Mouse (Mus musculus) neural tube, embryonic 15.5 days (tissue): Measurements from ENCODE around the gene Pla2g3. TPM values are rescaled to one million over a fixed set of nuclear protein-coding genes. Genes with fewer than 3 reads are reported as not detected.

Source experiments
- ATAC-seq: fragments of 200-750 bp; cut with Nextera tagmentation; 2 replicates; pipeline ENCODE4 v1.8.0; 2017; ENCODE audit warnings: mild to moderate bottlenecking, moderate TSS enrichment, moderate library complexity; ENCODE audit not compliant: low FRiP score
- H3K27ac ChIP-seq: fragments of 300-500 bp; sonication (generic); replicated peaks from 2 replicates; pipeline ENCODE4 v1.5.1; 2015; ENCODE audit warnings: mild to moderate bottlenecking, inconsistent platforms
- H3K27me3 ChIP-seq: fragments of 300-500 bp; sonication (generic); replicated peaks from 2 replicates; pipeline ENCODE4 v1.6.1; 2015; ENCODE audit warnings: inconsistent platforms
- H3K36me3 ChIP-seq: fragments of 300-500 bp; sonication (generic); 2 replicates; pipeline ENCODE4 v1.6.1; 2015; ENCODE audit warnings: inconsistent platforms
- H3K4me1 ChIP-seq: fragments of 300-500 bp; sonication (generic); 2 replicates; pipeline ENCODE4 v1.6.1; 2015; ENCODE audit warnings: inconsistent platforms
- H3K4me2 ChIP-seq: fragments of 300-500 bp; sonication (generic); 2 replicates; pipeline ENCODE4 v1.6.1; 2015; ENCODE audit warnings: inconsistent platforms, mild to moderate bottlenecking, moderate library complexity
- H3K4me3 ChIP-seq: fragments of 300-500 bp; sonication (generic); replicated peaks from 2 replicates; pipeline ENCODE4 v1.5.1; 2015; ENCODE audit warnings: mild to moderate bottlenecking, inconsistent platforms
- H3K9ac ChIP-seq: fragments of 300-500 bp; sonication (generic); replicated peaks from 2 replicates; pipeline ENCODE4 v1.6.1; 2015; ENCODE audit warnings: mild to moderate bottlenecking, inconsistent platforms
- H3K9me3 ChIP-seq: fragments of 300-500 bp; sonication (generic); replicated peaks from 2 replicates; pipeline ENCODE4 v1.6.1; 2016; ENCODE audit warnings: inconsistent platforms
- WGBS: fragments of 180-500 bp; shearing (Covaris S2); methylation state at CpG from one replicate; pipeline ENCODE4 v1.1.7; 2015; ENCODE audit warnings: mixed read lengths; 5-methylcytosine and 5-hydroxymethylcytosine counted together
- polyA plus RNA-seq: library from polyadenylated mRNA; unstranded; fragments of >200 nt; fragmentation: Nextera tagmentation; extraction: Ambion mirVana; gene quantifications from 2 replicates; pipeline ENCODE4 v1.2.1, GENCODE M21; 2015

Pla2g3 gene
- 2.4 and 3.7 TPM in 2 replicates for polyA plus RNA-seq

DNA sequence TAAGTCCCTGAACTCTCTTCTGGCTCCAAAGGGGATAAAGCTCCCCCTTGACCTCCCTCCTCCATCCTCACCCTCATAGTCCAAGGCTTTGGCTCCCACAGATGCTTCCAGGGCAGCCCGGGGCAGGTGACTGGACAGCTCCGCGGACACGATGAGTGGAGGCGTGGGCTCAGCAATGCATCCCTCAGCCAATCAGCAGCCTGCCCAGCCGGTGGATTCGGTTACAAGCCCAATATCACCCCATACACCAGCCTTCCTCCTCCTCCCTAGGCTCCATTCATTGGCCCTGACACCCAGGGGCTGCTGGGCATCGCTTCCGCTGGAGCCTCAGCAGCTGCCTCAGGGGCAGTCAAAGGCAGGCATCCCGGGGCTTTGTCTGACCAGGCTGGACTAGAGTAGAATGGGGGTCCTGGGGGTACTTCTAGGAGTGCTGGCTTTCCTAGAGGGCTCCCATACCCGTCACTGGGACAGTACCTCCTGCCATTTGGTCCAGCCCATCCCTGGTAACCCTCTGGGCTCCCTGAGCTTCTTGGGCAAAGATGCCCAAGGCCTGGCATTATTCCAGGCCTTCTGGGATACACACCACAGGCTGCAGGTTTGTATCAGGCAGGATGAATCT, at the start of gene Pla2g3:
TSS of gene Pla2g3 (plus strand) at position 333 of the 619 bp plus-strand sequence.
- 20% methylated on average over 11 of the region's 11 CpGs for WGBS
- H3K9ac ChIP-seq = no peak within 1 kb of the TSS
- H3K4me1 ChIP-seq = peaks cover 15% of the 10 kb centered on the region
- H3K4me3 ChIP-seq = no peak within 1 kb of the TSS
- H3K4me2 ChIP-seq = no peak within 1 kb of the TSS; the same call in 1 of the 2 replicates
- H3K27me3 ChIP-seq = no peaks in the 10 kb centered on the region
- no peaks in the 10 kb centered on the region for H3K9me3 ChIP-seq
- H3K27ac ChIP-seq = no peak within 1 kb of the TSS
- ATAC-seq = no peak
- no peaks in the 10 kb centered on the region for H3K36me3 ChIP-seq

DNA sequence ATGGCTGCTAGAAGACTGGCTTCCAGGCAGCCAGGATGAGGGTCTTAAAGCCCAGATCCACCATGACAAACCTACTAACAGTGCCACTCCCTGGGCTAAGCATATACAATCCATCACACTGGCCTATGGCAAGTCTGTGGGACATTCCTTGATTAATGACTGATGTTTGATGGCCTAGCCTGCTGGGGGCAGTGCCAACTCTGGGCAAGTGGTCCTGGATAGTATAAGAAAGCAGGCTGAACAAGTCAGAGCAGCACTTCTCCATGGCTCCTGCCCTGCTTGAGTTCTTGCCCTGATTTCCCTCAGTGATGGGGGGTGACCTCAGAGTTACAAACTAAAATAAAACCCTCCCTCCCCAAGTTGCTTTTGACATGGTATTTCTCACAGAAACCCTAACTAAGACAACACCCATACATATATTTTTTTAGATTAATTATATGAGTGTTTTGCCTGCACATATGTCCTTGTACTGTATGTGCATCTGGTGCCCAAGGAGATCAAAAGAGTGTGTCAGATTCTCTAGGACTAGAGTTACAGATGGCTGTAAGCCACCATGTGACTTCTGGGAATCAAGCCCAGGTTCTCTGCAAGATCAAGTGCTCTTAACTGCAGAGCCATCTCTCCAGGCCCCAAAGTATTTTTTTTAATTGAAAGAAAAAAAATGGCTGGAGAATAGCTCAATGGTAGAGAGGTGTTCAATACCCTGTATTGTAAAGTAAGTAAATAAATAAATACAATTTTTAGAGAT, 46.2 kb upstream of the Pla2g3 start:
- Histone ChIP-seq H3K27ac (no peak overlapping the region; the same call in 1 of the 2 replicates), H3K27me3 (no peaks in the 10 kb centered on the region), H3K4me2 (no peak overlapping the region), H3K4me3 (no peak overlapping the region), H3K9me3 (no peaks in the 10 kb centered on the region), H3K4me1 (peaks cover 4% of the 10 kb centered on the region), H3K36me3 (no peaks in the 10 kb centered on the region), H3K9ac (no peak overlapping the region)
- 0 out of 2 replicates have a peak, but pooled peaks have one; percentile 41 for ATAC-seq

DNA sequence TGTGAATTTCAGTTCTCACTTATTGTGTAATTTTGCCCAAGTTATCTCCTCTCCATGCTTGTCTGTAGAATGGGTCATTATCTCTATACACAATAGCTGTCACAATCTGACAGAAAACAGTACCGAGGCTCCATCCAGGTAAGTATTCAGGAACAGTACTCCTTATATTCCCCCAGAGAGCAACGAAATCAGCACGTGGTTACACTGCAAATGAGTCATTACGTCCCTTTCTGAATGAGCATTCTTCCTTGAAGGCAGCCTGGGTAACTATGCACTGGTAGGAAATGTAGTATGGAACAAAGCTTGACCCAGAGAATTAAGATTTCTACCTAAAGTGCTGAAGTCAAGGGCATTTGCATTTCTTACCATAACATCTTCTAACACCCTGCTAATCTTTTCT, 45.4 kb upstream of the Pla2g3 start:
- Histone ChIP-seq H3K4me2 (no peak overlapping the region), H3K36me3 (no peaks in the 10 kb centered on the region), H3K27ac (no peak overlapping the region), H3K27me3 (no peaks in the 10 kb centered on the region), H3K4me1 (peaks cover 4% of the 10 kb centered on the region), H3K4me3 (no peak overlapping the region), H3K9ac (no peak overlapping the region), H3K9me3 (no peaks in the 10 kb centered on the region)
- 57% methylated on average over 4 of the region's 4 CpGs for WGBS
- no peak for ATAC-seq

DNA sequence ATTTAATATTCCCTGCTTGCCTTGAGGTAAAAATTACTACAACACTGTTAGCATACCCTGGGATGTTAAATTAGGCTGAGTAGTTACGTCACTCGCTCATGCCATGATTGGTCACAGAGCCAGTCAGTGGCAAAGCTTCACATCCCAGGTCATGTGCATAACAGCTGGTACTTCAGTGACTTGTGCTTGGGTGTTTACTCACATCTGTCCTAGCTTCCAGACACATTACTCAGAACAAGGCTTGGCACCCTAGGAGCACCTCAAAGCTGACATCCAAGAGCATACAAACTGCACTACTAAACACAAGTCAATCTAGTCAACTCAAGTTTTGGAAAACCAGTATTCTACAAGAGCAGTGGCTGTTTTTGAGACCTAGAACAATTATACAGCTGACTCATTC, 45.0 kb upstream of the Pla2g3 start:
- peaks cover 4% of the 10 kb centered on the region for H3K4me1 ChIP-seq
- no peak overlapping the region for H3K4me3 ChIP-seq
- WGBS = 87% methylated on average over 2 of the region's 2 CpGs

DNA sequence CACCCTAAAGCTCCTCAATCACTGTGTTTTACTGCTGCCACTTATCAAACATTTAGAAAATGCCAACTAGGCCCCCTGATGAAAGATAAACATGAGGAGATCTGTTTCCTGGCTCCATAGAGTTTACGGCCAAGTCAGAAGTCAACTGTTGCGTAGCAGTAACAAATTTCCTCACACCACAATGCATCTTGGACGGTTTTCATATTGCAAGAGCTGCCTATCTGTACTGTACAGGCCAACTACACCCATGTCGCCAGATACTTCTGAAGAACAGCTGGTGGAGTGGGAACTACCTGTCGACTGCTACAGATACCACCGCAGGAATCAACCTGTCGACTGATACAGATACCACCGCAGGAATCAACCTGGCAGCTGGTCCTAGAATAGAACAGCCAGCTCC, 43.2 kb upstream of the Pla2g3 start:
- WGBS = 89% methylated on average over 8 of the region's 8 CpGs
- ATAC-seq = no peak
- Histone ChIP-seq H3K4me3 (no peak overlapping the region), H3K9ac (no peak overlapping the region), H3K27ac (no peak overlapping the region), H3K9me3 (no peaks in the 10 kb centered on the region), H3K4me1 (peaks cover 4% of the 10 kb centered on the region), H3K36me3 (no peaks in the 10 kb centered on the region), H3K27me3 (no peaks in the 10 kb centered on the region), H3K4me2 (no peak overlapping the region)

More for the DNA sequence above, 45.0 kb upstream of the Pla2g3 start:
- H3K27ac ChIP-seq = no peak overlapping the region
- H3K4me2 ChIP-seq = no peak overlapping the region
- no peak overlapping the region for H3K9ac ChIP-seq
- no peaks in the 10 kb centered on the region for H3K27me3 ChIP-seq
- H3K9me3 ChIP-seq = no peaks in the 10 kb centered on the region
- ATAC-seq = no peak
- H3K36me3 ChIP-seq = no peaks in the 10 kb centered on the region

DNA sequence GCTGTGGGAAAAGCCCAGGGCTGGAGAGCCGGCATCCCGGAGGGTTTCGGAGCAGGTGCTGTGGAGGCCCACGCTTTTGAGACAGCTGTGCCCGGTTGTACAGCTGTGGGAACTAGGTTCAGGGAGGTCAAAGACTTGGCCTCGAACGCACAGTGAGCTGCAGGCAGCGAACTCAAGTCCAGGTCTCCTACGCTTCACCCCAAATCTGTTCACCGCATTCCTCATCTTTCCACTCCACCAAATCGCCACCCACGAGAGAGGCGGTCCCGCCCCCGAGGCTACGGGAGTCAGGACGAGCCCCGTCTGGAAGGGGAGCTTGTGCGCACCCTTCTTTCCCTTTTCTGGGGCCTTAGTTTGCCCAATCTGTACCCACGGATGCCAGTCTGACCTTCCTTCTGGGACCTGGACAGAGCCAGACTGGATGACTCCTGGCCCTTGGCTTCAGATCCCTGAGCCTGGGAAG, 36.4 kb upstream of the Pla2g3 start:
- Histone ChIP-seq H3K4me1 (peaks cover 28% of the 10 kb centered on the region), H3K9ac (peak overlapping the region; percentile 85), H3K27ac (peak overlapping the region; percentile 91), H3K27me3 (no peaks in the 10 kb centered on the region), H3K4me3 (peak overlapping the region; percentile 86), H3K36me3 (peaks cover 8% of the 10 kb centered on the region), H3K9me3 (no peaks in the 10 kb centered on the region), H3K4me2 (peak overlapping the region; percentile 85)
- ATAC-seq = peak; percentile 65
- WGBS = under 1% methylated on average over 20 of the region's 20 CpGs

DNA sequence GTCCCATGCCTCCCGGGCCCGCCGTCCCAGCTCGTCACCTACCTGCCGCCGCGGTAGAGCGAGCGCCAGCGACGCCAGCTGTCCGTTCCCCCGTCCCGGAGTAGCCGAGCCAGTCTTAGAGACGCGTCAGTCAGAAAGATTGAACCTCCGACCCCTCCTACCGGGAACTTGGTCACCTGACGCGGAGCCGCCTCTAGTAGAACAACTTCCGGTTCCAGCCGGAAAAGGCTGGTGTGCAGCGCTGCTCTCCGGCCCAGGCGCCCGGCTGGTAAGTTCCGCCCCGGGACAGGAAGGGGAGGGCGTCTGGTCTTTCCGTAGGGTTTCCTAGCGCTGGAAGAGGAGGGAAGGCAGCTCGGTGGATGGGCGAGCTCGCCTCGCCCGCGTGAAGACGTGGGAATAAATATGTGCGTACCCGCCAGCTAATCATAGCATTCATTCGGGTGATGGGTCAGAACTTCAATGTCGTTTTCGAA, 35.9 kb upstream of the Pla2g3 start, which contains the start of gene Rnf185:
TSS of gene Rnf185 (minus strand) at position 197 of the 473 bp plus-strand sequence.
- peak; percentile 95 for ATAC-seq
- peak within 1 kb of the TSS; percentile 86 for H3K4me3 ChIP-seq
- no peaks in the 10 kb centered on the region for H3K27me3 ChIP-seq
- no peaks in the 10 kb centered on the region for H3K9me3 ChIP-seq
- WGBS = under 1% methylated on average over 45 of the region's 45 CpGs
- peak within 1 kb of the TSS; percentile 91 for H3K27ac ChIP-seq
- H3K4me1 ChIP-seq = peaks cover 28% of the 10 kb centered on the region
- peak within 1 kb of the TSS; percentile 85 for H3K9ac ChIP-seq
- H3K36me3 ChIP-seq = peaks cover 8% of the 10 kb centered on the region
- H3K4me2 ChIP-seq = peak within 1 kb of the TSS; percentile 85

DNA sequence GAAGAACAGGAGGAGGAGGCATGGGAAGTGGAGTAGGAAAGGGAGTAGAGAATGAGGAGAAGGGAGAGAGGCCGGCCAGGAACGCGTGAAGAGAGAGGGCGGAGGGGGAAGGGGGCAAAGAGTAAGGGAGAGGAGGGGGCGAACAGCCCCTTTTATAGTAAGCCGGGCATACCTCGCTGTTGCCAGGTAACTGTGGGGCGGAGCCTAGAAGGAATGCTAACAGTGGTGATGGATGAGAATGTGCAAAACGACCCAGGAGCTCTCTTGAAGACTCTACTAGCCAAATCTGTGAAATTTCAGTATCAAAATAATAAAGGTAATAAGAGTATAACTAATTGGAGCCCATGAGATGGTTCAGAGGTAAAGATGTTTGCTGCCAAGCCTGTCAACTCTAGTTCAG, 35.3 kb upstream of the Pla2g3 start:
- H3K4me2 ChIP-seq = peak overlapping the region; percentile 85
- ATAC-seq = peak; percentile 63
- peak overlapping the region; percentile 91 for H3K27ac ChIP-seq
- H3K36me3 ChIP-seq = peaks cover 8% of the 10 kb centered on the region
- H3K27me3 ChIP-seq = no peaks in the 10 kb centered on the region
- H3K9me3 ChIP-seq = no peaks in the 10 kb centered on the region
- H3K9ac ChIP-seq = peak overlapping the region; percentile 85
- H3K4me1 ChIP-seq = peaks cover 28% of the 10 kb centered on the region
- peak overlapping the region; percentile 86 for H3K4me3 ChIP-seq
- WGBS = 0% methylated on average over 9 of the region's 9 CpGs

DNA sequence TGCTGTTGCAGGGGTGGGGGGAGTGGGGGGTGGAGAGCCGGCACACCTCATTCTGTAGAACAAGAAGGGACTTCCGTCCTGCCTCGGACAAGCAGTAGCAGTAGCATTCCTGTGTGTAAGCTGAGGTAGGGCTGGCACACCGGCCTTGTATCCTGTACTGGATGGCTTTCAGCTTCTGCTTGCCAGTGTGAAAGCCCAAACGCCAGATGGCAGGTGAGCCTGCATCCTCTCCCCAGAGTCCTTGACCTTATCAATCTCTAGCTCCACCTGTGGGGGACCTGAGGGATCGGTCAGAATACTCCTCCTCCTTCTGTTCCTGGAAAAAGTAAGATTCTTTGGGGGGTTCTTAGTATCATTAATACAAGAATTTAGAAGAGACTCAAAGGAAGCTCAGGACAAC, 34.6 kb upstream of the Pla2g3 start:
- Histone ChIP-seq H3K27ac (no peak overlapping the region), H3K4me1 (peaks cover 28% of the 10 kb centered on the region), H3K4me3 (peak overlapping the region; percentile 86), H3K4me2 (peak overlapping the region; percentile 85), H3K36me3 (peaks cover 8% of the 10 kb centered on the region), H3K9ac (no peak overlapping the region), H3K27me3 (no peaks in the 10 kb centered on the region), H3K9me3 (no peaks in the 10 kb centered on the region)
- ATAC-seq = no peak
- WGBS = 79% methylated on average over 6 of the region's 6 CpGs

DNA sequence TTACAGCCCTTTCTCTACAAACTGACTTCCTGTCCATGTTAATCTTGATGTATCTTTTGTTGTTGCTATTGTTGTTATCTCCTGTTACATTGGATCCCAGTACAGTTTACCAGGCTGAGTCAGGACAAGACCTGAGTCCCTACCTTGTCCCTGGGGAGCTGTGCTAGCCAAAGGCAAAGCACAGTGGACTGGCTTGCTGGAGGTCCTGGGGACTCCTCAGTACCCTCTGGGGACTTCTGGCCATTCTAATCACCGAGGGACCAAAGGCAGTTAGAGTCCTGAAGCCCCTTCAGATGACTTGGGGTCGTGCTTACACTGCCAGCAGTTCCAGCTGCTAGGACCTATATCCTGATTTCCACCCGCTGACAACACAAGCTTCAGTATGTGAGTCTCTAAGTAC, 33.6 kb upstream of the Pla2g3 start:
- no peak overlapping the region for H3K9ac ChIP-seq
- no peak overlapping the region for H3K4me2 ChIP-seq
- no peak overlapping the region for H3K27ac ChIP-seq
- H3K9me3 ChIP-seq = no peaks in the 10 kb centered on the region
- H3K36me3 ChIP-seq = peaks cover 8% of the 10 kb centered on the region
- no peak overlapping the region for H3K4me3 ChIP-seq
- WGBS = 92% methylated on average over 3 of the region's 3 CpGs
- no peak for ATAC-seq
- no peaks in the 10 kb centered on the region for H3K27me3 ChIP-seq
- H3K4me1 ChIP-seq = peaks cover 28% of the 10 kb centered on the region

DNA sequence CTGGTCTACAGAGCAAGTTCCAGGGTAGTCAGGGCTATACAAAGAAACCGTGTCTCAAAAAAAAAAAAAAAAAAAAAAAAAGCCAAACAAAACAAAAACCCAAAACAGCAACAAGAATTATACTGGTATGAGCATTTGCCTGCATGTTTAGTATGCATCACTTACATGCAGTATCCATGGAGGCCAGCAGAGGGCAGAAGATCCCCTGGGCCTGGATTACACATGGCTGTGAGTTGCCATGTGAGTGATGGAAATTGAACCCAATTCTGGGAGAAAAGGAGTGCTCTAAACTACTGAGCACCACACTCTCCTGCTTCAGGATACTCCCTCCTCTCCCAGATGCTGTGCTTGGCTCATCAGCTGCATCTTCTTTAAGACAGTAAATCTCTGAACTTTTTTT, 31.7 kb upstream of the Pla2g3 start:
- Histone ChIP-seq H3K9me3 (no peaks in the 10 kb centered on the region), H3K36me3 (peaks cover 8% of the 10 kb centered on the region), H3K4me3 (no peak overlapping the region), H3K9ac (no peak overlapping the region), H3K4me2 (no peak overlapping the region), H3K27me3 (no peaks in the 10 kb centered on the region), H3K4me1 (peaks cover 15% of the 10 kb centered on the region), H3K27ac (no peak overlapping the region)
- ATAC-seq = no peak
- WGBS = 58% methylated on average over 1 of the region's 1 CpGs
